Mouse (Mus musculus) heart, postnatal 4 days (tissue): ENCODE results near the gene Rab11fip5. TPM values are rescaled to one million over a fixed set of nuclear protein-coding genes. Genes with fewer than 3 reads are reported as not detected.

ENCODE experiments used
- DNase-seq: peaks from one replicate; pipeline ENCODE4 v3.0.0; 2021
- microRNA-seq, 2 experiments: library from miRNA; unstranded; fragments of <30 nt; microRNA quantifications; one replicate each; pipeline ENCODE4 v1.2.0; 2021 to 2022
- total RNA-seq, 2 experiments: library from RNA; stranded (reverse); gene quantifications; 2 replicates each; pipeline ENCODE4 v1.2.3; 2021

Rab11fip5 gene
- total RNA-seq, 2 experiments from 2014 or later: 74.7 to 79.8 TPM

DNA sequence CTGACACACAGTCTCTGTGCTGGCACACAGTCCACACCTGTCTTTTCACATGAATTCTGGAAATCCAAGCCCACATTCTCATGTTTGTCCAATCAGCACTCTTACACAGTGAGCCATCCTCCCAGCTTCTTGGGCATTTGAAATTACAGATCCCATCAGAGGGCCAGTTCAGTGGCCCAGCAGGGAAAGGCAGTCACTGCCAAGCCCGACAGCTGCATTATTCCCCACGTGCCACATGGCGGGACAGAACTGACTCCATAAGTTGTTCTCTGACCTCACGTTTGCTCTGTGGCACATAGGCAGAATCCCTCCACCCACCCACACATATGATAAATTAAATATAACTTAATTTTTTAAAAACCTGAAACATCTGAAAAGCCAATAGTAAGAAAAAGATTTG is 66.5 kb downstream of the Rab11fip5 start:
- DNase-seq: no peak

DNA sequence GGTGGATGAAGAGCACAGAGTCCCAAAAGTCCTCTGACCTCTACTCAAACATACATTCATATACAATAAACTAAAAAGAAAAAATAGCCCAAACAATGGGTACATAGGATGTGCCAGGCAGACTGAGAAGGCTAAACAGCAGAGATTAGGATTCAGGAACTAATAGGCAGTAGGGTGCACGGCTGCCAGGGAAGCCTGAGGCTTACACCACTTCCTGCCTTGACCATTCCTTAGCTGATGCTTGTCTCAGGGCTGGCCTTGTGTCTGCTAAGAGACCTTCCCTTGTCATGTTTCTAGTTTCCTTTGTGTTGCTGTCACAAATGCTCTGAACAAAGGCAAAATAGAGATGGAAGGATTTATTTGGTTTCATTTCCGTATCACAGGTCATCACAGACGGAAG is 68.1 kb downstream of the Rab11fip5 start:
- DNase-seq: no peak

DNA sequence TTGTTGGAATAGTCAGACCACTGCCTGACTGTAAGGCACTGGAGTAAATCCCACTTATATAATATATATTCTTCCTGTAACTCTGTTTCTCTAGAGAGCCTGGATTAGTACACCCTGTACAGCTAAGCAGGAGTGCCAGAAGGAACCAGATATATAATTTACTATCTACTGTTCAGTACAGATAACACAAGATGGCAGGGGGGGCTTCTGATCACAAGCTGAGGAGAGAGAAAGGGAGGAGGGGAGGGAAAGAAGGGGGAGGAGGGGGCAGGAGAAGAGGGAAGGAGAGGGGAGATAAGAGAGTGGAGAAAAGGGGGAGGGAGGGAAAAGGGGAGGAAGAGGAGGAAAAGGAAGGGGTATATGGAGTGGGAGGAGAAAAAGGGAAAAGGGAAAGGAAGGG is 68.6 kb downstream of the Rab11fip5 start:
- no peak for DNase-seq

DNA sequence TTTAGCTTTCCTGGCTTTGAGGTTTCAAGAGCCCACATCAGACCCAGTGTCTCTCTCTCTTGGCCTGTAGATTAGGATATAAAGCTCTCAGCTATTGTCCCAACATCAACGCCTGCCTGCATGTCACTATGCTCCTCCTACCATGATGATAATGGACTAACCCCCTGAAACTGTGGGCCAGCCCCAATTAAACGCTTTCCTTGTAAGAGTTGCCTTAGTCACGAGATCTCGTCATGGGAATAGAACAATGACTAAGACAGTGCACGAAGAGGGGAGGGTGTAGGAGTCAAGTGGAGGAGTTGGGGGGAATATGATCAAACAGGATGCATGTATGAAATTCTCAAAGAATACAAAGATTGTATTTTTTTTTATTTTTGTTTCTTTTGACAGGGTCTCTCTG is 69.5 kb downstream of the Rab11fip5 start:
- DNase-seq: no peak

DNA sequence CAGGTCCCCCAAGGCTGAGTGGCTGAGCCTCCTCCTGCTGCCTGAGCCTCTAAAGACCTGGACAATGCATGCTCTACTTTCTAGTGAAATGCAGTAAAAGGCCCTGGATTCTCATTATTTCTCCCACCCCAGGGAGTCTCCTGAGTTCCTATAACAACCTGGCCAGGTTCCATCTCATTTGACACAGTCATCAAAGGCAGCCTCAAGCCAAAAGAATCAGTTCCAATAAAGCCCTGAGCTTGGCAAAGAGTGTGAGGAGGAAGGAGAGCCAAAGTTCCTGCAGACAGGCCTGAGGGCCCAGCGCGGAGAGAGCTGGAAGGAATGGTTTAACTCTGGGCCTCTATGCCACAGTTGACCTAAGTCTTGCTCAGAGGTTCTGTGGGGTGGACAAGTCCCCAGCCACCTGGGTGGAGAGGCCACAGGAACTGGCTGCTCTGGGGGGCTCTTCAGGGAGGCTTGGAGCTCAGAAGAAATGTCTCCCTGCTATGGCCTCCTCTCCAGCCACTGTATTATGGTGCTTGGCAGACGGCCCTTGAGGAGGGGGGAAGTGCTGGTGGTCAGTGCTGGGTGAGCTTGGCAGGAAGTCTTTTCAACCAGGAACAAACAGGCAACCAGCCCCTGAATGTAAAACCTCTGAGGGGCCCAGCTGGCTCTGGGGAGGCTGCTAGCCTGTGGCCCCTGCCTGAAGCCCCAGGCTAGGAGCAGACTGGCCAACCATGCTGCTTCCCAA is 71.9 kb downstream of the Rab11fip5 start:
- peak; percentile 43 for DNase-seq

DNA sequence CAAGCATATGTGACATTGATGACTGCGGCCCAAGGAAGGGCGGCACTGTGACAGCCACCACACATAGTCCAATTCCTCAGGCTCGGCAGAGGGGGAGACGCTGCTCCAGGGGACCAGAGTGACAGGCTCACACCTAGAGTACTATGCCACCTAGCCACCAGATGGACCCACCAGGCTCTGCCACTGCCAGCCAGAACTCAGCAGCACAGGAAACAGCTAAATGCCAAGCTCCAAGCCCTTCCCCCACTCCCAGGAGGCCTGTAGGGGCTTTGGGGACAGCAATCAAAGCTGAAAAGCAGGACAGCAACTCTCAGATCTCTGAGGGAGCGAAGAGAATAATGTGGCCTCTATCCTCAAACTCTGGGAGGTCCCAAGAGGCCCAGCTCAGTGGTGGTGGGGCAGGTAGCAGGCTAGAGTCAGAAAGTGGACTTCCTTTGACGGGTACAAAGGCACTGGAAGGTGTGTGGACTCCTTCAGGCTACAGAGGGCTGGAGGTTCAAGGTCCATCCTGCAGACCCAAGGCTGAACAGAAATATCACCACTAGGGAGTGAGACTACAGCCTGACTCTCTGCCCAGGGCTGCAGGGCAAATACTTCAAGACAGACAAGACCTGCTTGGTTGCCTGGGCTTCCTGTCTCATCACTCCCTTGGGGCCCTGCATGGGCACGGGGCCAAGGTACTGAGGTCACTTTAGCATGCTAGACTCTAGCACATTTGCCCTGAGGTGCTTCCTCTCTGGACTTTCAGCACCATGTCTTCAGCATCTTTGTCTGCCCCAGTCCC is 78.9 kb downstream of the Rab11fip5 start:
- DNase-seq: peak; percentile 71

DNA sequence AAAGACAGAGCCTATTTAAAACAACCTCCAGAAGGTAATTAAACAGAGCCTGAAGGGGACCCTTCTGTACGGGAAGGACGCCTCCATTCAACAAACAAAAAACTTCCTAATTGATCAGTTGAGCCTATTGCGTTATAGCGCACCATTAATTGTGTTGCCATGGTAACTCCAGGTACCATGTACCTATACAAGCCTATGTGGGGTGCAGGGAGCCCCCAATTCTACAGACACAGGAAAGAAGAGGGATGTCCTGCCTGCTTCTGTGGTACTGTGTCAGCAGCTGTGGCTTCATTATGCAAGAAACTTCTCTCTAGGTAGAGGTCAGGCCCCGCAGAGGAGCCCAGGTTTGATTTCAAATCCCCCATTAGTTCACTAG is 80.4 kb downstream of the Rab11fip5 start:
- no peak for DNase-seq

DNA sequence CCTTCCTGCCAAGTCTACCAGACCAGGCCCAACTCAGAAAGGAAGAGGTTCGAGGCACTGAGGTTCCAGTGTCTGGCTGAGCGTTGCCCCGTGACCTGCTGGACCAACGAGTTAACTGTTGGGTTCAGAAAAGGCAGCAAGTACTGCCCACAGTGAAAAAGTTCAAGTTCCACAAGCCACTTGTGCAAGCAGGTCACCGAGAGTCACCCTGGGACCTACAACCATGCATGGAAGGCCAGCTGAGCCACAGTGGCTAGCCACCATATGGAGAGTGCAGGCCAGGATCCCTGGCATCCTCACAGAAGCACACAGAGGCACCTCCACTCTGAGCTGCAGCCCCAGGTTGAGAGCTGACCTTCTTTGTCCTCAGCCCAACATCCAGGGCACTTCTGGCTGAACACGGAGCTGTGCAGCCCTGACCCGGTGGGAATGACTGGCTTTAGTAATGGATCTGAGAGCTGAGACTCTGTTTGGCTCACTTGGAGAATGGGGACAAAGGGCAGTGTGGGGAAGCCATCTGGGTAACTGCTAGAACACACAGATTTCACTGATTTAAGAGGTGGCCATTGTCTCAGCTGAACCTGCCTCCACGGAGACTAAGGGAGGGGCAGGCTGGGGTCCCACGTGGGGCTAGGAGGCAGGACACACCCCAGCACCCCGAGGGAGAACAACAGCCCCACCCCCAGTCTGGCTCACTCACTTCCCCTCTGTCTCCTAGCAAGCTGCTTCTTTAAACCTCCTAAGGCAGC is 81.0 kb downstream of the Rab11fip5 start:
- DNase-seq: no peak

DNA sequence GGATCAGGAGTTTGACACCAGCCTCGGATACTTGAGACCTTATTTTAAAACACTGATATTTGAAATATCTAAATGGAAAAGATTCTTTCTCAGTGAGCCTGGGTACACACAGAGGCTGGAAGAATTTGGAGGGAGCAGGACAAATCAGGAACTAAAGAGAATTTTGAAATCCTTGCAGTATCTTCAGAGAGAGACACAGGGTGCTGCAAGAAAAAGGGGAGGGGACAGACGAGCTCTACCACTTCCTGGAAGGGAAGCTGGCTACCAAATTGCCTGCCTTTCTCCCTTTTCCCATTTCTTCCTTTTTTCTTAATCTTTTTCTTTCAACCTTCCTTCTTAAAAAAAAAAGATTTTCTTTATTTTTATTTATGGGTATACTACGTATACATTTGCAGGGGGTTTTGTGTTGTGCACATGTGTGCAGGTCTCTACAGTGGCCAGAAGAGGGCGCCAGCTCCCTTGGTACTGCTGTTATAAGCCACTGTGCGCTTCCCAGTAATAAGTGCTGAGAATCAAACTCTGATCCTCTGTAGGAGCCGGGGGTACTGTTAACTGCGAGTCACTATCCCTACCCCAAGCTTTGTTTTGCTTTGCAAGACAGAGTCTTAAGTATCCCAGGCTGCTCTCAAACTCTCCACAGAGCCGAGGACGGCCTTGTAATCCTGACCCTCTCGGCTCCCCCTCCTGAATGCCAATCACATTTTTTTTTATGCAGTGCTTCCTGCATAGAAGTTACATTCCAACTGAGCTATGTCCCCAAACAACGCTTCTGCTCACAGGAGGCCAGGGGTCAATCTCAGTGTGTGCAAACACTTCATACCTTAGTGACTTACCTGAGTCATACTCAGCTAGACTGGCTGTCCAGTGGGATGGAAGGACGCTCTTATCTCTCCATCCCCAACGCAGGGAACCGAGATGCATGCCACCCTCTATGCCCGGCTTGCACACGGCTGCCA is 83.3 kb downstream of the Rab11fip5 start:
- DNase-seq: no peak

DNA sequence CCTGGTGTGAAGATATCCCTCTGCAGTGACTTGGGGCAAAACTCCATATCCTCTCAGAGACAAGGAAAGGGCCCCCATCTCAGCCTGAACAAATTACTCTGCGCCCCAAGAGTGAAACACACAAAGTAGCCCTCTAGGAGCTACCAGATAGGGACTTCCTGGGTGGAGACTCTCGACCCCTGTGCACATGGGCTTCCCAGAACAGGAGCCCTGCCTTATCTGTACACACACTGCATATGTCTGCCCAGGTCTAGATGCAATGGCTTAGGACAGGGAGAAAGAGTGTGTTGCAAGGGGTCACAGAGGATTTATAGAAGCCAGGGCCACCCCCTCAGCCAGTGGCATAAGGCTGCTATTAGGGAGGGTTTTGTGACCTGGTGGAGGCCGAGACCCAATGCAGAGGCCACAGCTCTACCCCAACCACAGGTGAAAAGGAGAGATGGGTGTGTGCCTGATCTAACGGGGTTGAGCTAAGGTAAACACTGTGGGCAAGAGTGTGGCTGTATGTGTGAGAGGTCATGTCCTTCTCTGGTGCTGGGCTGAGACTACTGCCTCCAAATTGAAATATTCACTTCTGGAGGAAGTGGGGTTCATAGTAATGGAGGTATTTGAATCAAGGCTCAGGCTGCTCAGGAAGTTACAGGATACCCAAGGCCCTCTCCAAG is 86.1 kb downstream of the Rab11fip5 start:
- no peak for DNase-seq

DNA sequence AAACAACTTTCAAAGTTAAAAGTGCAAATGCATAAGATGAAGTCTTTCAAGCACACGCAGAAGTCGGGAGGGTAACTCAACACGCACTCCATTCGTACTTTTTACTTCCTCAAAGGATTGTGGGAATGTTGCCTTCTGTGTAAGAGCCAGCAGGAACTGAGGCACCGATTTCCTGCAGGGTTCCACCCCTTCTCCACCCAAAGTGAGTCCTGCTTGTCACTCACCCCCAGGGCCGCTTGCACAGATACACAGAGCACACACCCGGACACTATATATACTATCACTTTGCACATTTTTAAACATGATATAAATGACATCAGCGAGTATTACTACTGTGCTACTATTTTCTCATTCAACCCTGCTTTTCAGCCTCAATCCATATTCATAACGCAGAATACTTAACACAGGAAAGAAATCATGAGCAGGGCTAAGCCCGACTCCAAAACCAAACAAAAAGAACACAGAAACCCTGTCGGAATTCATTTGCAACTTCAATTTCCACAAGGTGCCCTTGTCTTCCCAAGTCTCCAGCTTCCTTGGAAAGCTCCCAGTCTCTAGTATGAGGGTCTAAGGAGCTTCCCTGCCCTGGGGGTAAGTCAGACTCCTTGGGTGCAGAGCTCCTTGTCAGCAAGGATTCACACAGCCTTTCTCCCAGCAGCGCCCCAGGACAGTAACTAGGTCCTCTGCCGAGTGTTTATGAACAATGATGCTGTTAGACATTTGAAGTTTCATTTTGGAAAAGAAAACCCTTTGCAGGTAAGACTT is 88.0 kb downstream of the Rab11fip5 start:
- DNase-seq: no peak

Small RNAs within 50 kb of the gene (microRNA-seq; reads per million reads assigned to microRNA genes)
- gene Mir705: 0 reads per million in 2 experiments

Other genes with a start within 250 kb of the Rab11fip5 start
- 10 to 100 TPM; 54.4 to 56.7 TPM for gene Spr, start 236.9 kb downstream of the Rab11fip5 start, total RNA-seq
- not detected for gene Emx1, start 187.2 kb downstream of the Rab11fip5 start, total RNA-seq
- gene Sfxn5, start 41.2 kb downstream of the Rab11fip5 start, total RNA-seq: 1 to 10 TPM; 3.0 to 3.6 TPM
- not detected for gene Noto, start 49.3 kb upstream of the Rab11fip5 start, total RNA-seq
- 10 to 100 TPM; 17.1 to 19.6 TPM for gene Smyd5, start 57.4 kb upstream of the Rab11fip5 start, total RNA-seq
- gene Cct7, start 76.9 kb upstream of the Rab11fip5 start, total RNA-seq: 100 to 1,000 TPM; 189 to 197 TPM
- gene Pradc1, start 77.3 kb upstream of the Rab11fip5 start, total RNA-seq: 10 to 100 TPM; 25.7 to 29.2 TPM
- not detected for gene Fbxo41, start 128.4 kb upstream of the Rab11fip5 start, total RNA-seq
- gene Egr4, start 139.0 kb upstream of the Rab11fip5 start, total RNA-seq: not detected
- gene Alms1, start 212.9 kb upstream of the Rab11fip5 start, total RNA-seq: 1 to 10 TPM; 5.8 to 6.5 TPM